Mouse (Mus musculus): Measurements from ENCODE around the gene 1110008P14Rik. TPM values are rescaled to one million over a fixed set of nuclear protein-coding genes. Genes with fewer than 3 reads are reported as not detected.

Gene 1110008P14Rik
- polyA plus RNA-seq, 1 experiment from 2014 or later, result 46.5 TPM

- Histone ChIP-seq H3K9me3 (replicated peaks; ENCODE audit: control insufficient read depth, low read length) (no peaks in the 10 kb centered on the region), H3K27ac (ENCODE audit: low read length) (peak within 1 kb of the TSS; percentile 90), H3K27me3 (ENCODE audit: control insufficient read depth, insufficient read depth, low read length) (no peaks in the 10 kb centered on the region), H3K4me1 (ENCODE audit: control insufficient read depth, insufficient read depth, low read length) (peaks cover 14% of the 10 kb centered on the region), H3K4me2 (ENCODE audit: low read depth, low read length) (peak within 1 kb of the TSS; percentile 91), H3K36me3 (ENCODE audit: control insufficient read depth, insufficient read depth) (peaks cover under 1% of the 10 kb centered on the region; the same call in 1 of the 2 replicates), H3K4me3 (ENCODE audit: low read length) (peak within 1 kb of the TSS; percentile 87), H3K9ac (ENCODE audit: low read length) (peak within 1 kb of the TSS; percentile 91)
- ATAC-seq (replicated peaks; ENCODE audit: extremely low read depth, insufficient read depth, low FRiP score), result peak; percentile 89
- under 1% methylated on average over 31 of the region's 31 CpGs for WGBS
Measured at GRCm38 (mm10) chr2:32395484-32395945, 13.8 kb upstream of the 1110008P14Rik start, which contains the start of gene Ptges2. Gene Ptges2 (plus strand): TSS chr2:32395896.

- 5% methylated on average over 8 of the region's 8 CpGs for WGBS
- ATAC-seq (replicated peaks; ENCODE audit: extremely low read depth, insufficient read depth, low FRiP score), result no peak
- H3K27ac ChIP-seq (ENCODE audit: low read length), result peak overlapping the region; percentile 90
- H3K9ac ChIP-seq (ENCODE audit: low read length), result peak overlapping the region; percentile 91
- no peaks in the 10 kb centered on the region for H3K9me3 ChIP-seq (replicated peaks; ENCODE audit: control insufficient read depth, low read length)
- no peaks in the 10 kb centered on the region for H3K27me3 ChIP-seq (ENCODE audit: control insufficient read depth, insufficient read depth, low read length)
- H3K4me2 ChIP-seq (ENCODE audit: low read depth, low read length), result peak overlapping the region; percentile 91
- H3K36me3 ChIP-seq (ENCODE audit: control insufficient read depth, insufficient read depth), result no peaks in the 10 kb centered on the region
- H3K4me1 ChIP-seq (ENCODE audit: control insufficient read depth, insufficient read depth, low read length), result peaks cover 14% of the 10 kb centered on the region
- peak overlapping the region; percentile 87 for H3K4me3 ChIP-seq (ENCODE audit: low read length)
Measured at GRCm38 (mm10) chr2:32394973-32395372, 13.2 kb upstream of the 1110008P14Rik start.

- 54% methylated on average over 5 of the region's 5 CpGs for WGBS
- H3K4me1 ChIP-seq (ENCODE audit: control insufficient read depth, insufficient read depth, low read length), result peaks cover 5% of the 10 kb centered on the region
- no peak overlapping the region for H3K9ac ChIP-seq (ENCODE audit: low read length)
- no peak overlapping the region for H3K4me3 ChIP-seq (ENCODE audit: low read length)
- no peak for ATAC-seq (replicated peaks; ENCODE audit: extremely low read depth, insufficient read depth, low FRiP score)
- no peak overlapping the region for H3K27ac ChIP-seq (ENCODE audit: low read length)
- 0 out of 2 replicates have a peak, but pooled peaks cover 1% of the 10 kb centered on the region for H3K27me3 ChIP-seq (ENCODE audit: control insufficient read depth, insufficient read depth, low read length)
- no peak overlapping the region for H3K4me2 ChIP-seq (ENCODE audit: low read depth, low read length)
- no peaks in the 10 kb centered on the region for H3K36me3 ChIP-seq (ENCODE audit: control insufficient read depth, insufficient read depth)
- H3K9me3 ChIP-seq (replicated peaks; ENCODE audit: control insufficient read depth, low read length), result no peaks in the 10 kb centered on the region
Measured at GRCm38 (mm10) chr2:32392063-32392462, 10.3 kb upstream of the 1110008P14Rik start.

GRCm38 (mm10) chr2:32390871-32391270 is 9.1 kb upstream of the 1110008P14Rik start:
- no peaks in the 10 kb centered on the region for H3K9me3 ChIP-seq (replicated peaks; ENCODE audit: control insufficient read depth, low read length)
- H3K36me3 ChIP-seq (ENCODE audit: control insufficient read depth, insufficient read depth), result no peaks in the 10 kb centered on the region
- 68% methylated on average over 8 of the region's 8 CpGs for WGBS
- no peak overlapping the region for H3K4me3 ChIP-seq (ENCODE audit: low read length)
- no peak overlapping the region for H3K27ac ChIP-seq (ENCODE audit: low read length)
- no peak overlapping the region for H3K4me2 ChIP-seq (ENCODE audit: low read depth, low read length)
- H3K4me1 ChIP-seq (ENCODE audit: control insufficient read depth, insufficient read depth, low read length), result 0 out of 2 replicates have a peak, but pooled peaks cover 3% of the 10 kb centered on the region
- 0 out of 2 replicates have a peak, but pooled peaks cover 3% of the 10 kb centered on the region for H3K27me3 ChIP-seq (ENCODE audit: control insufficient read depth, insufficient read depth, low read length)
- ATAC-seq (replicated peaks; ENCODE audit: extremely low read depth, insufficient read depth, low FRiP score), result no peak
- no peak overlapping the region for H3K9ac ChIP-seq (ENCODE audit: low read length)

- H3K9me3 ChIP-seq (replicated peaks; ENCODE audit: control insufficient read depth, low read length), result no peaks in the 10 kb centered on the region
- 0 out of 2 replicates have a peak, but pooled peaks cover 3% of the 10 kb centered on the region for H3K4me1 ChIP-seq (ENCODE audit: control insufficient read depth, insufficient read depth, low read length)
- no peak overlapping the region for H3K4me3 ChIP-seq (ENCODE audit: low read length)
- no peak overlapping the region for H3K27ac ChIP-seq (ENCODE audit: low read length)
- H3K36me3 ChIP-seq (ENCODE audit: control insufficient read depth, insufficient read depth), result no peaks in the 10 kb centered on the region
- no peak overlapping the region for H3K4me2 ChIP-seq (ENCODE audit: low read depth, low read length)
- WGBS, result 65% methylated on average over 2 of the region's 2 CpGs
- no peak for ATAC-seq (replicated peaks; ENCODE audit: extremely low read depth, insufficient read depth, low FRiP score)
- no peak overlapping the region for H3K9ac ChIP-seq (ENCODE audit: low read length)
- H3K27me3 ChIP-seq (ENCODE audit: control insufficient read depth, insufficient read depth, low read length), result 0 out of 2 replicates have a peak, but pooled peaks cover 3% of the 10 kb centered on the region
Measured at GRCm38 (mm10) chr2:32389157-32389556, 7.4 kb upstream of the 1110008P14Rik start.

- no peak for ATAC-seq (replicated peaks; ENCODE audit: extremely low read depth, insufficient read depth, low FRiP score)
- Histone ChIP-seq H3K9ac (ENCODE audit: low read length) (no peak within 1 kb of the TSS), H3K27ac (ENCODE audit: low read length) (no peak within 1 kb of the TSS), H3K4me1 (ENCODE audit: control insufficient read depth, insufficient read depth, low read length) (0 out of 2 replicates have a peak, but pooled peaks cover 3% of the 10 kb centered on the region), H3K27me3 (ENCODE audit: control insufficient read depth, insufficient read depth, low read length) (0 out of 2 replicates have a peak, but pooled peaks cover 3% of the 10 kb centered on the region), H3K36me3 (ENCODE audit: control insufficient read depth, insufficient read depth) (no peaks in the 10 kb centered on the region), H3K4me3 (ENCODE audit: low read length) (no peak within 1 kb of the TSS), H3K4me2 (ENCODE audit: low read depth, low read length) (no peak within 1 kb of the TSS), H3K9me3 (replicated peaks; ENCODE audit: control insufficient read depth, low read length) (no peaks in the 10 kb centered on the region)
- WGBS, result 55% methylated on average over 5 of the region's 5 CpGs
Measured at GRCm38 (mm10) chr2:32387706-32388490, 6.2 kb upstream of the 1110008P14Rik start, which contains the start of gene Lcn2. Gene Lcn2 (minus strand): TSS chr2:32388252.

GRCm38 (mm10) chr2:32382689-32383088 is 951 bp upstream of the 1110008P14Rik start:
- no peak overlapping the region for H3K4me3 ChIP-seq (ENCODE audit: low read length)
- H3K4me2 ChIP-seq (ENCODE audit: low read depth, low read length), result no peak overlapping the region
- H3K9ac ChIP-seq (ENCODE audit: low read length), result no peak overlapping the region; the same call in 1 of the 2 replicates
- H3K27me3 ChIP-seq (ENCODE audit: control insufficient read depth, insufficient read depth, low read length), result 0 out of 2 replicates have a peak, but pooled peaks cover 3% of the 10 kb centered on the region
- no peaks in the 10 kb centered on the region for H3K9me3 ChIP-seq (replicated peaks; ENCODE audit: control insufficient read depth, low read length)
- no peak overlapping the region for H3K27ac ChIP-seq (ENCODE audit: low read length)
- peaks cover 7% of the 10 kb centered on the region for H3K4me1 ChIP-seq (ENCODE audit: control insufficient read depth, insufficient read depth, low read length)
- peaks cover 14% of the 10 kb centered on the region for H3K36me3 ChIP-seq (ENCODE audit: control insufficient read depth, insufficient read depth)
- 83% methylated on average over 2 of the region's 2 CpGs for WGBS
- ATAC-seq (replicated peaks; ENCODE audit: extremely low read depth, insufficient read depth, low FRiP score), result no peak

- peaks cover 7% of the 10 kb centered on the region for H3K4me1 ChIP-seq (ENCODE audit: control insufficient read depth, insufficient read depth, low read length)
- peak overlapping the region; percentile 99 for H3K4me2 ChIP-seq (ENCODE audit: low read depth, low read length)
- no peaks in the 10 kb centered on the region for H3K27me3 ChIP-seq (ENCODE audit: control insufficient read depth, insufficient read depth, low read length)
- peak overlapping the region; percentile 79 for H3K9ac ChIP-seq (ENCODE audit: low read length)
- peak overlapping the region; percentile 5; the same call in 1 of the 2 replicates for H3K27ac ChIP-seq (ENCODE audit: low read length)
- peak overlapping the region; percentile 75 for H3K4me3 ChIP-seq (ENCODE audit: low read length)
- peak; percentile 55 for ATAC-seq (replicated peaks; ENCODE audit: extremely low read depth, insufficient read depth, low FRiP score)
- H3K36me3 ChIP-seq (ENCODE audit: control insufficient read depth, insufficient read depth), result peaks cover 27% of the 10 kb centered on the region
- H3K9me3 ChIP-seq (replicated peaks; ENCODE audit: control insufficient read depth, low read length), result no peaks in the 10 kb centered on the region
- under 1% methylated on average over 27 of the region's 27 CpGs for WGBS
Measured at GRCm38 (mm10) chr2:32381141-32381774, 480 bp downstream of the 1110008P14Rik start.

Data from heart, embryonic 16.5 days (tissue).